Mouse (Mus musculus) megakaryocyte, embryonic 14.5 days (primary cell): ENCODE data around the gene Ifit3b.

ENCODE experiments used
- FLI1 ChIP-seq: IDR thresholded peaks from 2 replicates; pipeline ENCODE4 v1.6.1; 2012; ENCODE audit warnings: low read length, inconsistent platforms, mixed read lengths
- GATA1 ChIP-seq: IDR thresholded peaks from 3 replicates; pipeline ENCODE4 v1.6.1; 2012; ENCODE audit warnings: mixed read lengths, low read length, inconsistent platforms, borderline replicate concordance

- TF ChIP-seq GATA1 (no peak), FLI1 (no peak)
These were observed 25.7 kb downstream of the Ifit3b start for GRCm38 (mm10) chr19:34633484-34633883.
